Mouse (Mus musculus) brown adipose tissue, adult 24 weeks (tissue): ENCODE measurements around the gene Irgq. TPM values are rescaled to one million over a fixed set of nuclear protein-coding genes. Genes with fewer than 3 reads are reported as not detected.
"Not testable (repeated sequence)": the region's sequence is repeated elsewhere in the genome, so short reads cannot be mapped to it uniquely, and the experiment has no call there.

ENCODE experiments used
- H3K27ac ChIP-seq: fragments of 200-500 bp; replicated peaks from 2 replicates; pipeline ENCODE4 v1.5.1; 2012; ENCODE audit warnings: low read depth, mild to moderate bottlenecking, low read length
- H3K4me1 ChIP-seq: fragments of 200-500 bp; 2 replicates; pipeline ENCODE4 v1.6.1; 2012; ENCODE audit warnings: low read length, mixed read lengths; ENCODE audit not compliant: control insufficient read depth, insufficient read depth, insufficient read length
- H3K4me3 ChIP-seq: fragments of 200-500 bp; 2 replicates; pipeline ENCODE4 v1.5.1; 2012; ENCODE audit warnings: low read depth, mild to moderate bottlenecking, low read length, moderate library complexity; ENCODE audit not compliant: insufficient read depth
- polyA plus RNA-seq: library from polyadenylated mRNA; stranded (reverse); fragments of >200 nt; gene quantifications from 2 replicates; pipeline ENCODE4 v1.2.4, GENCODE M21; 2012; ENCODE audit not compliant: missing spikeins, insufficient read depth, insufficient read length

Gene Irgq
- polyA plus RNA-seq, 1 experiment, result 9.2 TPM

DNA sequence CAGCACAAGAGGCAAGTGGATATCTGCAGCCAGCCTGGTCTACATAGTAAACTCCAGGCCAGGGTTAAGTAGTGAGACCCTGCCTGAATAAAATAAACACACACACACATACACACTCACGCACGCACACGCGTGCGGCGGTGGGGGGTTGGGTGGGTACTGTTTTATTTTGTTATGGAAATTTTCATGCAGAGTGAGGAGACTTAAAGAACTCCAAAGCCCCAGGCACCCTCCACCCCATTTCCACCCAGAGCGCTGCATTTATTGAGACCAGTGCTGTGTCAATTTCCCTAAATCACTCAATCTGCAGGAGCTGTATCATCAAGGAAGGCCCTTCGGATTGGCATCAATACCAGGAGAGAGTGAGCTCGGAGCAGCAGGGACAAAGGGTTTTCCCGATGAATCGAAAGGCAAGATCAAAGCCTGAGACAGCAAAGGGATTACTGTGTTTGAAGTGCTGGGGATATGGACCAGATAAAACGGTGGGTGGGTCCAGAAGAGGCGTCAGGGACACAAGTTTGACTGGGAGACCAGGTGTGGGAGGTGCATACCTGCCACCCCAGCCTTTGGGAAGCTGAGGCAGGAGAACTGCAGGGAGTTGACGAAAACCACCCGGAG lies 24.9 kb upstream of the Irgq start:
- Histone ChIP-seq H3K27ac (peak overlapping the region; percentile 5; the same call in 1 of the 2 replicates), H3K4me3 (peak overlapping the region; percentile 27; the same call in 1 of the 2 replicates), H3K4me1 (peaks cover 5% of the 10 kb centered on the region; the same call in 1 of the 2 replicates)

- Histone ChIP-seq H3K27ac (peak overlapping the region; percentile 5; the same call in 1 of the 2 replicates), H3K4me1 (peaks cover 5% of the 10 kb centered on the region; the same call in 1 of the 2 replicates), H3K4me3 (peak overlapping the region; percentile 27; the same call in 1 of the 2 replicates)
Observed at GRCm38 (mm10) chr7:24506065-24506459, 24.4 kb upstream of the Irgq start.

GRCm38 (mm10) chr7:24506476-24506837 lies 24.0 kb upstream of the Irgq start:
- Histone ChIP-seq H3K27ac (0 out of 2 replicates have a peak overlapping the region, but pooled peaks have one; percentile 89), H3K4me1 (peaks cover 5% of the 10 kb centered on the region; the same call in 1 of the 2 replicates), H3K4me3 (peak overlapping the region; percentile 98)

- H3K27ac ChIP-seq, result peak within 1 kb of the TSS; percentile 89
- H3K4me3 ChIP-seq, result peak within 1 kb of the TSS; percentile 98
- H3K4me1 ChIP-seq, result peaks cover 5% of the 10 kb centered on the region; the same call in 1 of the 2 replicates
Observed at GRCm38 (mm10) chr7:24506838-24507725, 23.4 kb upstream of the Irgq start, which contains the start of gene Zfp428. TSS of gene Zfp428 (plus strand) at chr7:24507006.

- Histone ChIP-seq H3K4me3 (peak overlapping the region; percentile 98), H3K27ac (peak overlapping the region; percentile 41), H3K4me1 (peaks cover 5% of the 10 kb centered on the region; the same call in 1 of the 2 replicates)
Observed at GRCm38 (mm10) chr7:24507726-24508114, 22.8 kb upstream of the Irgq start.

- H3K4me1 ChIP-seq, result no peaks in the 10 kb centered on the region
- no peak within 1 kb of the TSS for H3K27ac ChIP-seq
- H3K4me3 ChIP-seq, result no peak within 1 kb of the TSS
Observed at GRCm38 (mm10) chr7:24512355-24512754, 18.1 kb upstream of the Irgq start, which contains the start of gene AC161166.1. TSS of gene AC161166.1 (minus strand) at chr7:24512455.

- not testable (repeated sequence) for H3K4me3 ChIP-seq, H3K27ac ChIP-seq, H3K4me1 ChIP-seq
Observed at GRCm38 (mm10) chr7:24516319-24516718, 14.2 kb upstream of the Irgq start.

DNA sequence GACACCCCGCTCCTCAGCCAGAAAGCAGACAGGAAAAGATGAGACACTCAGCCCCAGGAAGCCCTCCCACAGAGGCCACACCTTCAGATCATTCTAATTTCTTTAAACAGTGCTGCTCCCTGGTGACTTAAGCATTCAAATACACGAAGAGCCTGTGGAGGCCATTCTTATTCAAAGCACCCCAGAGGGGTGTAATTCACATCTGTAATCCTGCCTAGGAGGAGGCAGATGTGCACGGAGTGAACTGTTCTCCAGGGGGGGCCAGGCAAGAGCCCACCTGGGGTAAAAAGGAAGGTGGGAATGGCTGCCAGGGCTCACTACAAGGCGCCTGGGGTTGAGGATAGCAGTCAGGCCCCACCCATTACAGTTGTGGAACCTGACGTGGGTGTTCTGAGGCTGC lies 13.4 kb upstream of the Irgq start:
- no peak overlapping the region for H3K27ac ChIP-seq
- no peaks in the 10 kb centered on the region for H3K4me1 ChIP-seq
- H3K4me3 ChIP-seq, result no peak overlapping the region

- H3K27ac ChIP-seq, result no peak overlapping the region
- no peak overlapping the region for H3K4me3 ChIP-seq
Observed at GRCm38 (mm10) chr7:24517654-24518053, 12.8 kb upstream of the Irgq start.

DNA sequence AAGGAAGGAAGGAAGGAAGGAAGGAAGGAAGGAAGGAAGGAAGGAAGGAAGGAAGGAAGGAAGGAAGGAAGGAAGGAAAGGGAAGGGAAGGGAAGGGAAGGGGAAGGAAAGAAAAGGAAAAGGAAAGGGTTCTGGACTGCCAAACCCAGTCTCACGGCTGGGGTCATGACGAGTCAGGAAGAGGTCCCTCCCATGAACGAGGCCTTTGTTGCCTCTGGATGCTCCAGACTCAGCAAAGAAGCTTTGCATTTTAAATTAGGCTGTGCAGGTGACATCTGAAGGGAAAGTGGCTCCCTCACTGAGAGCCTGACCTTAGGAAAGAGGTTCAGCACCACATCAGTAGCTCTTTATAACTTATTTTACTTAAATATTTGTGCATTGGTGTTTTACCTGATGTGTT lies 11.4 kb upstream of the Irgq start:
- no peaks in the 10 kb centered on the region for H3K4me1 ChIP-seq
- no peak overlapping the region for H3K4me3 ChIP-seq
- no peak overlapping the region for H3K27ac ChIP-seq

More at GRCm38 (mm10) chr7:24517654-24518053, 12.8 kb upstream of the Irgq start:
- H3K4me1 ChIP-seq, result no peaks in the 10 kb centered on the region

DNA sequence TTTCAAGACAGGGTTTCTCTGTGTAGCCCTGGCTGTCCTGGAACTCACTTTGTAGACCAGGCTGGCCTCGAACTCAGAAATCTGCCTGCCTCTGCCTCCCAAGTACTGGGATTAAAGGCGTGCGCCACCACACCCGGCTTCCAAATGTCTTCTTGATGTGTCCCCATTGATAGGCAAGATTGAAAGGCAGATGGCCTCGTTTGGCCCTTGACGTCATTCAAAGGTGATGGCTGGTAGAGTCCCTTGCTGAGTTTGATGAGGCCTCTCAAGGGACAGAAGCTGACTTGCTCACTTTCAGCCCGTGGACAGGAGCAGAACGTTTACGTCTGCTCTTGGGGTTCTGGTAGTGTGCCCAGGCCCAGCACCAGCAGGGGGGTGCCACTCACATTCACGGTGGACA lies 10.4 kb upstream of the Irgq start:
- H3K27ac ChIP-seq, H3K4me3 ChIP-seq, H3K4me1 ChIP-seq: not testable (repeated sequence)

GRCm38 (mm10) chr7:24522805-24523204 lies 7.7 kb upstream of the Irgq start:
- no peak overlapping the region for H3K4me3 ChIP-seq
- no peaks in the 10 kb centered on the region; the same call in 1 of the 2 replicates for H3K4me1 ChIP-seq
- H3K27ac ChIP-seq, result no peak overlapping the region

DNA sequence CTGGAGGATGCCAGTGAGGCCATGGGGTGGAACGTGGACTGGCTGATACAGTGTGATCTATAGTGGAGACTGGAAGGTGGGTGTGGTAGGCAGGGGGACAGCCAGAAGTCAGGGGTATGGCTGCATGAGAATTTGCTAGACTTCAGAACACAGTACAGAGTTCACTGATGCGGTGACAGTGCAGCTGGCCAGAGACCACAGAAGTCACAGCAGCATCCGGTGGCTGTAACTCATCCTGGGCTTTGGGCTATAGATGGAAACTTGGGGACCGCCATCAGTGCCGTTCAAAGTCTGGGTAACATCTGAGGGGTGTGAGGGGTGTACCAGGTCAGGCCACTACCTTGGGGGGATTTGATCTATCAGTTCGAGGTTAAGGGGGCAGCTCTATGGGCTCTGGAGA lies 6.8 kb upstream of the Irgq start:
- no peaks in the 10 kb centered on the region; the same call in 1 of the 2 replicates for H3K4me1 ChIP-seq
- no peak overlapping the region for H3K27ac ChIP-seq
- no peak overlapping the region for H3K4me3 ChIP-seq

- Histone ChIP-seq H3K4me3 (no peak overlapping the region), H3K27ac (no peak overlapping the region), H3K4me1 (peaks cover 5% of the 10 kb centered on the region; the same call in 1 of the 2 replicates)
Observed at GRCm38 (mm10) chr7:24524978-24525377, 5.5 kb upstream of the Irgq start.

GRCm38 (mm10) chr7:24525686-24526420 lies 4.6 kb upstream of the Irgq start:
- Histone ChIP-seq H3K27ac (no peak overlapping the region), H3K4me1 (peaks cover 5% of the 10 kb centered on the region; the same call in 1 of the 2 replicates), H3K4me3 (no peak overlapping the region)
